Mouse (Mus musculus) mouse embryonic stem cell (cell line): Measurements from ENCODE around the gene Mtcl1.

Source experiments
- in situ Hi-C, 2 experiments: fragments of 300-500 bp; cut with MboI; formaldehyde crosslinking; loops; 1 replicate in 1 of 2; 3 replicates in 1 of 2; pipeline ENCODE4 v1.14.3; 2019 to 2020; ENCODE audit warnings: low sequenced_read_pairs in 2 of 2, low pct_unique_long_range_greater_than_20kb in 1 of 2, mixed read lengths in 1 of 2; ENCODE audit not compliant: unreplicated experiment in 1 of 2

Mtcl1 gene

DNA sequence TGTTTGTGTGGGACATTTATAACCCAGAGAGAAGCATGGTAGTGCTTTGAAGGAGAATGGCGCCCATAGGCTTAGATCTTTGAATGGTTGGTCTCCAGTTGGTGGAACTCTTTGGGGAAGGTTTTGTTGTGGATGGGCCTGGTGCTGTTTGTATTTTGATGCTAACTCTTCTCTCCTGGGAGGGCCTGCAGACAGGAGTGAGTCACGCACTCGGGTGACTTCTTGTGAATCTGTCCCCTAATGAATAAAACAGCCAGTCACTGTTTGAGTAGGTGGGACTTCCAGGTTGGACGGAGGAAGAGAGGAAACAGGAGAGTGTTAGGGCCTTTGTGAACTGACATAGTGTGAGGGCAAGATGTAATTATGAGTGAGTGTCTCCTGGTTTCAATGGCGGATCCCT, 132.4 kb downstream of the Mtcl1 start:
- in situ Hi-C loops: no loop called here

- in situ Hi-C loops: no loop called here
Observed at GRCm38 (mm10) chr17:66315451-66315850, 134.1 kb downstream of the Mtcl1 start.

DNA sequence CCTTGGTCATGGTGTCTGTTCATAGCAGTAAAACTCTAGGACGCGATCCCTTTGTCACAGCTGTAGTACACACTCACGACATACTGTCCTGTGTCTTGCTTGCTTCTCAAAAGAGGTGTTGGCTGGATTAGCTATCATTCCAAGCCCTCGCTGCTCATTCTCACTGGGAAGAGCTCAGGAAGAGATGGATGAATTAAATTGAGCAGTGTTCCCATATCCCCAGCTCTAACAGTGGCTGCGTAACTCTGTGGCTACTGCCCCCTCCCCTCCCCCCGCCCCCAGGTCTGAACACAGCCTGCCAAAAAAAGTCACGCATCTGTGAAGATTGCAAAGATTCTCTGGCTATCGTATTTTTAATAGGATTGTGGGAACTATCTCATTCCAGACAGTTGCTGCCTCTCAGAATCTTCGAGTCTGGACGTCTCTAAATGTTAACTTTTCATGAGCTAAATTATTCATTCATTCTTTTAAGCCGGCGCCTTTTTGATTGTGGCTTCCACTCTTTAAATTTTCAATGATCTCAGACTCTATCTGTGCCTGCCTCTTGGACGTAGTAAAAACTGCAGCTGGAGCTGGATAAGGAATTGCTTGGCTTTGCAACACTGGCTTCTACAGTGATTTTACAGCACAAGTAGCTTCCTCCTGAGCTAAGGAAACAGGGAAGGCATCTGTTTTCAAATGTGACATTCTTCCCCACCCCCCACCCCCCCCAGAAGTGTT, 134.8 kb downstream of the Mtcl1 start:
- in situ Hi-C loops: no loop called here

GRCm38 (mm10) chr17:66301906-66302305, 147.6 kb downstream of the Mtcl1 start:
- in situ Hi-C loops: no loop called here

DNA sequence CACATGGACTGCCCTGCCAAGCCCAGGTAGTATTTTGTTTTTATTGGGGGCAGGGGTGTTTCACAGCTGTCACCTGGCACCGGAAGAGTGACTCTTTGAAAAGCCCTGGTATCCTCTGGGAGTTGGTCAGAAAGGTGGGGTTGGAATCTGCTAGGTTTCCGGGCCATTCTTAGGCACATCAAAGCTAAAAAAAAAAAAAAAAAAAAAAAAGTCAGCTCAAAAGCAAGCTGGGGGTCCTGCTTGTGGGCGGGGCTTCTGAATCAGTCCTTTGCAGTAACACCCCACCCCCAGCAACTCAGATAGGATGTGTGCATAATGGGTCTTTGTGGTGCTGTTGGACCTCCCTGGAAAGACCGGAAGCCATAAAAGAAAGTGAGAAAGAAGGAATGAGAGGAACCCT, 148.3 kb downstream of the Mtcl1 start:
- in situ Hi-C loops: no loop called here

GRCm38 (mm10) chr17:66297721-66298120, 151.8 kb downstream of the Mtcl1 start:
- in situ Hi-C loops: no loop called here

DNA sequence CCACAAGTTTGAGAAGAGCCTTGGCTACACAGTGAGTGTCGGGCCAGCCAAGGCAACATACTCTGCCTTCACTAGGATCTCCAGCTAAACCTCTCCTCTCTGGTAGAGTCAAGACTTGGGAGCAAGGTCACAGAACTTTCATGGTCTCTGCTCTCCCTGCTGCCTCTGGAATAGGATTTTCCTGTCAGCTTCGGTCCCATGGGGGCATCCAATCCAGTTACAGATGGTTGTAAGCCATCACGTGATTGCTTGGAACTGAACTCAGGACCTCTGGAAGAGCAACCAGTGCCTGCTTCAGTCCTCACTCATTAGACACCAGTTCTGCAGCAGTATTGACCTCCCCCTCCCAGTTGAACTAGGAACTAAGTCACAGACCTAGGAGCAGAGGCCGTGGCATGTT, 156.0 kb downstream of the Mtcl1 start:
- in situ Hi-C loops: no loop called here

DNA sequence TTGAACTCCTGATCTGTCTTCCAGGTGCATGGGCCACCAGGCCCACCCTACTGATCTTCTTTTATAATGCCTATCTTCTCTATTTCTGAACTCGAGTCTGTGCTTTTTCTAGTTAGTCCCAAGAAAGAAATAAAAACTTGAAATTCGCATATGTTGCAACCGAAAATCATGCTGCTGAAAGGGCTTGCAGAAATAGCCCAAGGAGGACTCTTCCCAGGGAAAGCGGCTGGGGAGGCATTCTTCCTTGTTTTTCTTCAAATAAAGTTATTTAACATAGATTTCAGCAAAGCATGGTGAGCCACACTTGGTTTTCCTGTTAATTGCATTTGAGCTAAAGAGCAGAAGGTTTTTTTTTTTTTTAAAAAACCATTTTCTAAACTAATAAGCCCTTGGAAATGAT, 159.7 kb downstream of the Mtcl1 start:
- in situ Hi-C loops: no loop called here
